Mouse (Mus musculus) CD4-positive naive resting alpha-beta T cell, adult 76 days (primary cell): Measurements from ENCODE around the gene Siglech. TPM values are rescaled to one million over a fixed set of nuclear protein-coding genes. Genes with fewer than 3 reads are reported as not detected.

ENCODE experiments used
- total RNA-seq: library from RNA; stranded (reverse); gene quantifications from one replicate; pipeline ENCODE4 v1.2.4, GENCODE M21; 2023

Gene Siglech
- total RNA-seq: 2.2 TPM

DNA sequence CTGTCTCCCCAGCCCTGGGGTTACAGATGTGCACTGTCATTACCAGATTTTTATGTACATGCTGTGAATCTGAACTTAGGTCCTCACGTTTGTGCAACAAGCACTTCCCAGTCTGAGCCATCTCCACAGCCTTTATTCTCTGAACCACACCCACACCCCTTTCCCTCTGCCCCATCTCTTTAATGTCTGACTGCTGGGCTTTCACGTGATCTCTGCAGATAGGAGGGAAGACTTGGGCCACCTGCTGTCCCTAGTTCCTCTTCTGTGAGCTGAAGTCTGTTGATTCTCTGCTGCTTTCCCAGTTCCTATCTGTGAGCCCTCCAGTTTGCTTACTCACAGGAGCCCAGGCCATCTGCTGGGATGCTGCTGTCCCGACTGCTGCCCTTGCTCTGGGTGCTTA, at the start of gene Siglech:
TSS of gene Siglech (plus strand) at position 253 of the 400 bp plus-strand sequence.

DNA sequence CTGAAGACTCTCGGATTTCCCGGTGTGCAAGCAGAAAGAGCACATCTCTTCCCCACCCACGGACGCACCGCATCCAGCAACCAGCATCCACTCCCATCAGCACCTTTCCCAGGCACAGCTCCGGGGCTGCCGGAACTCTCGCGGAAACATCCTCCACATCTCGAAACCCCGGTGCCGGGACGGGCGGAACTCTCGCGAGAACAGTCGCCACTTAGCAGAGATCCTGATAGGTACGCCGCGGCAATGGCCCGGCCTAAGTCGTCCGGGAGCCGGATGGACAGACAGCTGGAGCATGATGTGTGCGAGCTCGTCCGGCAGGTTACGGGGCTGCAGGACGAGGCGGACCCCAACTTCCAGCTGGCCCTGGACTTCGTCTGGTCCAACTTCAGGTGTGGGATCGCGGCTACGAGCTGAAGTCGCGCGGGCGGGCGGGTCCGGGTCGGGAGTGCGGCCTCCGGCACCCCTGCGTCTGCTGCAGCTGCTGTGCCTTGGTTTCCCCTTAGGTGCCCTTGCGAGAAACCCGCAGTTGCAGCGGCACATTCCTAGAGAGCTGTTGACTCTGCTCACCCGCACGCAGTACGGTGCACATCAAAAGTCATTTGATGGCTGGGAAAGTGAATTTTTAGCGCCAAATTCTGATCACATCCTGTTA, 26.1 kb downstream of the Siglech start, which contains the start of gene Tubgcp5:
TSS of gene Tubgcp5 (plus strand) at position 203 of the 652 bp plus-strand sequence.

Other genes starting within 250 kb of the Siglech start
- 26.4 TPM for gene Tubgcp5, start 26.0 kb downstream of the Siglech start, total RNA-seq
- gene Cyfip1, start 73.6 kb downstream of the Siglech start, total RNA-seq: 9.5 TPM
- gene Nipa2, start 194.3 kb downstream of the Siglech start, total RNA-seq: 38.3 TPM